Mouse (Mus musculus) thymus, adult 2 months (tissue): ENCODE measurements at regions not wholly inside any gene's neighbourhood (a gene's known extent, or its start where the extent isn't known, plus 50 kb on each side); places are given as distances from the start of the nearest gene placed in this dataset.

Experiments used
- DNase-seq: peaks from one replicate; pipeline ENCODE4 v3.0.0; 2021
- H3K27ac ChIP-seq: fragments of 200-500 bp; 2 replicates; pipeline ENCODE4 v1.5.1; 2012; ENCODE audit warnings: low read length, control low read depth; ENCODE audit not compliant: control insufficient read depth, insufficient read depth
- H3K27me3 ChIP-seq: fragments of 200-500 bp; 2 replicates; pipeline ENCODE4 v1.6.1; 2012; ENCODE audit warnings: mild to moderate bottlenecking, low read length, moderate library complexity, mixed read lengths; ENCODE audit not compliant: control insufficient read depth, insufficient read depth
- H3K36me3 ChIP-seq: fragments of 200-500 bp; 2 replicates; pipeline ENCODE4 v1.6.1; 2012; ENCODE audit warnings: mild to moderate bottlenecking, low read length, moderate library complexity; ENCODE audit not compliant: control insufficient read depth, insufficient read depth
- H3K4me1 ChIP-seq: fragments of 200-500 bp; replicated peaks from 2 replicates; pipeline ENCODE4 v1.6.1; 2012; ENCODE audit warnings: low read length; ENCODE audit not compliant: control insufficient read depth, insufficient read depth
- H3K4me3 ChIP-seq: fragments of 200-500 bp; 2 replicates; pipeline ENCODE4 v1.5.1; 2012; ENCODE audit warnings: mild to moderate bottlenecking, low read length, control low read depth, moderate library complexity; ENCODE audit not compliant: control insufficient read depth, insufficient read depth
- CTCF ChIP-seq: fragments of 200-500 bp; IDR thresholded peaks from 2 replicates; pipeline ENCODE4 v1.5.1; 2012; ENCODE audit warnings: mild to moderate bottlenecking, control low read depth, low read length, moderate library complexity, borderline replicate concordance; ENCODE audit not compliant: control insufficient read depth, poor library complexity, insufficient read depth; ENCODE audit errors: extremely low read depth
- POLR2A ChIP-seq: fragments of 200-500 bp; IDR thresholded peaks from 2 replicates; pipeline ENCODE4 v1.6.1; 2012; ENCODE audit warnings: mild to moderate bottlenecking, low read length, control low read depth, moderate library complexity; ENCODE audit not compliant: control insufficient read depth, poor library complexity, insufficient read depth; ENCODE audit errors: extremely low read depth
- WGBS: fragments of 180-500 bp; shearing (Covaris S2); methylation state at CpG from one replicate; pipeline ENCODE4 v1.1.7; 2018; 5-methylcytosine and 5-hydroxymethylcytosine counted together

GRCm38 (mm10) chr10:16893316-16893715 lies 829.7 kb upstream of the Cited2 start:
- no peak for TF ChIP-seq CTCF
- TF ChIP-seq POLR2A = no peak
- no peak overlapping the region for H3K27ac ChIP-seq

GRCm38 (mm10) chr10:16895332-16895731 lies 827.7 kb upstream of the Cited2 start:
- Histone ChIP-seq H3K27ac (no peak overlapping the region), H3K4me3 (no peak overlapping the region), H3K4me1 (no peaks in the 10 kb centered on the region), H3K27me3 (no peaks in the 10 kb centered on the region), H3K36me3 (no peaks in the 10 kb centered on the region)
- no peak for DNase-seq
- TF ChIP-seq POLR2A (no peak), CTCF (no peak)

More at GRCm38 (mm10) chr10:16893316-16893715, 829.7 kb upstream of the Cited2 start:
- no peaks in the 10 kb centered on the region for H3K4me1 ChIP-seq
- no peaks in the 10 kb centered on the region for H3K36me3 ChIP-seq
- no peaks in the 10 kb centered on the region for H3K27me3 ChIP-seq
- DNase-seq = no peak
- H3K4me3 ChIP-seq = no peak overlapping the region

DNA sequence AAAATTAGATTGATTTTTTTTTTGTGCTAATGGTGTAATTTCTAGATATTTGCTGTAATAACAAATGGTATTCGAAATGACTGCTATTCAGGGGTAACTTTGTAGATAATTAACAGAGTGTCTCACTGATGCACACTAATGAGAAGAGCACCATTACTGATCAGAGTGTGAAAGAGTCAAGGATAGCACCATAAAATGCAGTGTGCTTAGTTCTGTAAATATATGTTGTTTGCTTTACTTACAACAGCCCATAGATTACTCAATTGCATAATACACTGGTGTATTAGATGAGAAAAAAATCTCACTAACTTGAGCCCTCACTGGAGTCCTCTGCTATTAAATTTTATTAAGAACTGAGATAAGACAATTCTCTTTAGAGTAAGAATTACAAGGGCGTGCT lies 800.1 kb upstream of the Cited2 start:
- 94% methylated on average over 2 of the region's 2 CpGs for WGBS
- H3K4me1 ChIP-seq = no peaks in the 10 kb centered on the region
- TF ChIP-seq POLR2A (no peak), CTCF (no peak)
- H3K4me3 ChIP-seq = no peak overlapping the region
- H3K27me3 ChIP-seq = no peaks in the 10 kb centered on the region
- no peak for DNase-seq
- no peak overlapping the region for H3K27ac ChIP-seq
- H3K36me3 ChIP-seq = no peaks in the 10 kb centered on the region

DNA sequence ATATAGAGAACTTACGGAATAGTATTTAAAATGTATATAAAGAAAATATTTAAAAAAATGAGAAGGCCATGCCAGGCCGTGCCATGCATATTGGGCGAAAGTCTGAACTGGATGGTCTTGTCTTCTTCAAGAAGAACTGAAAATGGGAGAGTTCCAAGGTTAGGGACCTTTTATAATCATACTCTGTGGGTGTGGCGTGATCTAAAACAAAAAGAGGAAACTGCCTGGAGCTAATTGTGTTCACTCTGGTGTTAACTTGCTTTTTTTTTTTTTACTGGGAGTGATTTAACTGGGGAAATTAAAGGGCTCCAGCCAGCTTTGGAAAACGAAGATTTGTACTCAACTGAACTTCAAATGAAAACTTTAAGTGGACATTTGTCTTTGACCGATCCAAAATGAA lies 799.2 kb upstream of the Cited2 start:
- DNase-seq = no peak
- no peak overlapping the region for H3K4me3 ChIP-seq
- H3K27ac ChIP-seq = no peak overlapping the region
- no peaks in the 10 kb centered on the region for H3K4me1 ChIP-seq
- H3K27me3 ChIP-seq = no peaks in the 10 kb centered on the region
- 77% methylated on average over 6 of the region's 6 CpGs for WGBS
- H3K36me3 ChIP-seq = no peaks in the 10 kb centered on the region
- no peak for TF ChIP-seq CTCF
- TF ChIP-seq POLR2A = no peak

DNA sequence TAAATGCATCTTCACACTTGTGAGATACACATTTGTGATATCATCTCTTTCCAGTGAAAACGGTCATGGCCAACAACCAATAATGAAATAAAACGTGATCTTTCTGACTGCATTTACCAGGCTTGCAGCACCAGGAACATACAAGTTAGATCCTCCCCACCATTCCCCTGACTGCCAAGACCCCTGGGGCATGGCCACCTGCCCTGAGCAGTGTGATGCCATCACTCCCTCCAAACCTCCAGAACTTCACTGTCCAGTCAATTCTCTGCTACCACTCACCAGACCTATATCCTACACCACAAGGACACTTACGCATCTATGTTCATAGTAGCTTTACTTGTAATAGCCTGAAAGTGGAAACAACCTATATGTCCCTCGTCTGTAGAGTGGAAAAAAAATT lies 785.3 kb upstream of the Cited2 start:
- Histone ChIP-seq H3K27ac (no peak overlapping the region), H3K27me3 (no peaks in the 10 kb centered on the region), H3K4me3 (no peak overlapping the region), H3K36me3 (no peaks in the 10 kb centered on the region), H3K4me1 (no peaks in the 10 kb centered on the region)
- no peak for DNase-seq
- WGBS = 93% methylated on average over 4 of the region's 4 CpGs
- no peak for TF ChIP-seq CTCF
- no peak for TF ChIP-seq POLR2A

DNA sequence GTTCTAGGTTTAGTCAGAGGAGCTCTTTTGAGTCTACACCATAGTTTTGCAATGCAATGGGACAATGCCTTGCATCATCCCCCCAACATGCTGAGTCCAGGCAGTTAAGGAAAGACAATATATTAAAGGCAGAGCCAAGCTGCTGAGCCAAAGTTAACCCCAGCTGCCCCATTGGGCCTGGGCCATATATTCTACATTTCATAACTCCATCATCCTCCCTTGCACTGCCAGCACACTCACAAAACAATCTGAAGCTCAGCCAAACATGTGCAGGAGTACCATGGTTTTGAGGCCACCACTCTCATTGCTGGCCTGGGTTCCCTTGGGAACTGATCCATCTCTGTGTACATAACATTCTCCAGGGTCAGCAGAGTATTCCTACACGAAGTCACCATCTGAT lies 771.4 kb upstream of the Cited2 start:
- Histone ChIP-seq H3K27me3 (no peaks in the 10 kb centered on the region), H3K4me1 (no peaks in the 10 kb centered on the region), H3K27ac (no peak overlapping the region), H3K36me3 (no peaks in the 10 kb centered on the region), H3K4me3 (no peak overlapping the region)
- no peak for DNase-seq
- 87% methylated on average over 1 of the region's 1 CpGs for WGBS
- TF ChIP-seq POLR2A (no peak), CTCF (no peak)

DNA sequence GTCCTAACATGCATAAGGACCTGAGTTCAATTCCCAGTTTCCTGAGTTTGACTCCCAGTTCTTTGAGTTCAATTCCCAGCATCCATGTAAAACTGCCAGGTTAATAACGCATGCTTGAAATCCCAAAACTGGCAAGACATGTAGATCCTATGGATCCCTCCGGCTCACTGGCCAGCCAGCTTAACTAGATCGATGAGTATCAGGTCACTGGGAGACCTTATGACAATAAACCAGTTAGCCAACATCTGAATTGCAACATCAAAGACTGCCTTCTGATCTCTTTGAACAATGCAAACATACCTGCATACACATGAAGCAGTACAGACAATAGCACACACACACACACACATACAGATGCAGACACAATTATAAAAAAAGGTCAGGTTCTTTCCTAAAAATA lies 762.0 kb upstream of the Cited2 start:
- no peak for DNase-seq
- Histone ChIP-seq H3K36me3 (no peaks in the 10 kb centered on the region), H3K4me1 (no peaks in the 10 kb centered on the region), H3K4me3 (no peak overlapping the region), H3K27ac (no peak overlapping the region), H3K27me3 (no peaks in the 10 kb centered on the region)
- TF ChIP-seq POLR2A (no peak), CTCF (no peak)
- 98% methylated on average over 3 of the region's 3 CpGs for WGBS
